Mouse (Mus musculus): ENCODE results near the gene Ralgps1. TPM values are rescaled to one million over a fixed set of nuclear protein-coding genes. Genes with fewer than 3 reads are reported as not detected.
"Not testable (repeated sequence)": the region's sequence is repeated elsewhere in the genome, so short reads cannot be mapped to it uniquely, and the experiment has no call there.

Gene Ralgps1
- polyA plus RNA-seq, 1 experiment from 2014 or later = 6.9 TPM

DNA sequence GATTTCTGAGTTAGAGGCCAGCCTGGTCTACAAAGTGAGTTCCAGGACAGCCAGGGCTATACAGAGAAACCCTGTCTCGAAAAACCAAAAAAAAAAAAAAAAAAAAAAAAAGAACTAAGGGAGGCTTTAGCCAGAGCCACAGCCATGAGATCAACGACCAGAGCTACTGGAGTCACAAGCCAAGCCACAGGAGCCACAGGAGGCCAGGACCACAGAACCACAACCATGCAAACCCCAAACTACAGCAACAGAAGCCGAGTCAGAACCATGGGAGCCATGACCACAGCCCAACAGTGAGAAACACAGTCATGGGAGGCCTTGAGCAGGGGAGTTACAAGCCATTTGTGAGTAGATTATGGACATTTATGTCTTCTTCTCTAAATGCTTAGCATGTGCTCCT, 41.7 kb downstream of the Ralgps1 start:
- H3K4me3 ChIP-seq = no peak overlapping the region
- no peak overlapping the region for H3K27ac ChIP-seq (replicated peaks)
- H3K27me3 ChIP-seq (ENCODE audit: low read depth, poor library complexity, severe bottlenecking) = peaks cover 28% of the 10 kb centered on the region; the same call in 1 of the 2 replicates
- peaks cover under 1% of the 10 kb centered on the region; the same call in 1 of the 2 replicates for H3K36me3 ChIP-seq
- H3K9me3 ChIP-seq (replicated peaks) = no peaks in the 10 kb centered on the region
- no peak for DNase-seq (ENCODE audit: low spot score)
- H3K4me1 ChIP-seq = no peaks in the 10 kb centered on the region
- 78% methylated on average over 3 of the region's 3 CpGs for WGBS

- Histone ChIP-seq H3K4me1 (peaks cover 4% of the 10 kb centered on the region), H3K27me3 (ENCODE audit: low read depth, poor library complexity, severe bottlenecking) (peaks cover 34% of the 10 kb centered on the region; the same call in 1 of the 2 replicates), H3K36me3 (no peaks in the 10 kb centered on the region), H3K9me3 (replicated peaks) (no peaks in the 10 kb centered on the region), H3K4me3 (no peak overlapping the region), H3K27ac (replicated peaks) (no peak overlapping the region)
- peak; percentile 46 for DNase-seq (ENCODE audit: low spot score)
- WGBS = 79% methylated on average over 1 of the region's 1 CpGs
Measured at GRCm38 (mm10) chr2:33328941-33329340, 42.3 kb downstream of the Ralgps1 start.

GRCm38 (mm10) chr2:33325359-33325758, 45.9 kb downstream of the Ralgps1 start:
- H3K4me3 ChIP-seq = no peak overlapping the region
- 73% methylated on average over 3 of the region's 3 CpGs for WGBS
- no peaks in the 10 kb centered on the region for H3K36me3 ChIP-seq
- DNase-seq (ENCODE audit: low spot score) = no peak
- H3K27me3 ChIP-seq (ENCODE audit: low read depth, poor library complexity, severe bottlenecking) = peaks cover 54% of the 10 kb centered on the region; the same call in 1 of the 2 replicates
- no peak overlapping the region for H3K27ac ChIP-seq (replicated peaks)
- H3K4me1 ChIP-seq = peaks cover 18% of the 10 kb centered on the region
- H3K9me3 ChIP-seq (replicated peaks) = no peaks in the 10 kb centered on the region

- no peaks in the 10 kb centered on the region for H3K9me3 ChIP-seq (replicated peaks)
- no peaks in the 10 kb centered on the region for H3K36me3 ChIP-seq
- H3K27me3 ChIP-seq (ENCODE audit: low read depth, poor library complexity, severe bottlenecking) = peaks cover 67% of the 10 kb centered on the region
- DNase-seq (ENCODE audit: low spot score) = no peak
- H3K4me3 ChIP-seq = no peak overlapping the region
- 77% methylated on average over 8 of the region's 8 CpGs for WGBS
- H3K4me1 ChIP-seq = peaks cover 18% of the 10 kb centered on the region
- no peak overlapping the region for H3K27ac ChIP-seq (replicated peaks)
Measured at GRCm38 (mm10) chr2:33323799-33324595, 47.3 kb downstream of the Ralgps1 start.

DNA sequence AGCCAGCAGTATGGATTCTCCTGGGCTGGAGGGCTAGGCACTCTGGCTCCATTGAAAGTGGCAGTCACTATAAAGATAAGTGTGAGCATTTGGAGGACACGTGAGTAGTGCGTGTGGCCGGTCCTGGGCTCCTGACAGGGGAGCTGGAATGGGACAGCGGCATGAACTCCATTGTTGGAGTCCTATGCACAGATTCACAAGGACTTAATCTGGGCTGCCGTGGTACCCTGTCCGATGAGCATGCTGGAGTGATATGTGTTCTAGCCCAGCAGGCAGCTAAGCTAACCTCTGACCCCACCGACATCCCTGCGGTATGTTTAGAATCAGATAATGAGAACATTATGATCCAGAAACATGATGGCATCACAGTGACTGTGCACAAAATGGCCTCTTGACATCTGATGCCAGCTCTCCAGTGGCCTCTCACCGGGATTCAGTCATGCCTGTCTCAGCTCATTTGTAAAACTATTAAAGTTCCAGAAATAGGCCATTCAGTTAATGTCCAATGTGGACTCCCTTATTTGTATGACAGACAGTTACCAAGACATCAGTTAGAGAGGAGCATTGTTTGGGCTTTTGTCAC, 48.2 kb downstream of the Ralgps1 start:
- not testable (repeated sequence) for H3K36me3 ChIP-seq; H3K4me3 ChIP-seq; H3K27ac ChIP-seq (replicated peaks); H3K9me3 ChIP-seq (replicated peaks)
- Histone ChIP-seq H3K4me1 (peaks cover 18% of the 10 kb centered on the region), H3K27me3 (ENCODE audit: low read depth, poor library complexity, severe bottlenecking) (peaks cover 76% of the 10 kb centered on the region)
- DNase-seq (ENCODE audit: low spot score) = peak; percentile 46
- 62% methylated on average over 9 of the region's 9 CpGs for WGBS

DNA sequence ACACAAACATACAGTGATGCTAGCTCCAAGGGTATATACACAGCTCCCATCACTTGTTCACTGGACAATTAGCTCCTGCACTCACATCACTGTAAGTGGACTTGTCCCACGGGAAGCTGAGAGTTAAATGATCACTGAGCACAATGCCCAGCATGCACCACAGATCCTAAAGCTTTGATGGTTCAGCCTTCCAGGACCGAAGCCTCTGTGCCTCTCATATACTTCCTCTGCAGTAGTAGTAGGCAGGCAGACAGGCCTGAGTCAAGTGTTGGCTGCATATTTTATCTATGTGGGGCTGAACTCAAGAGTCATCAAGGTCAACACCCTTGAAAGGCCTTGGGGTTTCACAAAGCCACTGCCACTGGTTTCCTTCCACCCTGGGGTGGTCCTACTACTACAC, 49.6 kb downstream of the Ralgps1 start:
- H3K4me3 ChIP-seq = no peak overlapping the region
- H3K4me1 ChIP-seq = peaks cover 25% of the 10 kb centered on the region
- H3K36me3 ChIP-seq = no peaks in the 10 kb centered on the region
- no peak for DNase-seq (ENCODE audit: low spot score)
- peaks cover 69% of the 10 kb centered on the region for H3K27me3 ChIP-seq (ENCODE audit: low read depth, poor library complexity, severe bottlenecking)
- H3K9me3 ChIP-seq (replicated peaks) = no peaks in the 10 kb centered on the region
- WGBS = 84% methylated on average over 2 of the region's 2 CpGs
- H3K27ac ChIP-seq (replicated peaks) = no peak overlapping the region

- Histone ChIP-seq H3K27ac (replicated peaks) (no peak overlapping the region), H3K4me3 (no peak overlapping the region), H3K4me1 (peaks cover 31% of the 10 kb centered on the region), H3K36me3 (no peaks in the 10 kb centered on the region), H3K27me3 (ENCODE audit: low read depth, poor library complexity, severe bottlenecking) (peaks cover 67% of the 10 kb centered on the region), H3K9me3 (replicated peaks) (no peaks in the 10 kb centered on the region)
- WGBS = 86% methylated on average over 2 of the region's 2 CpGs
- no peak for DNase-seq (ENCODE audit: low spot score)
Measured at GRCm38 (mm10) chr2:33321031-33321430, 50.3 kb downstream of the Ralgps1 start.

- no peak for DNase-seq (ENCODE audit: low spot score)
- Histone ChIP-seq H3K9me3 (replicated peaks) (no peaks in the 10 kb centered on the region), H3K4me3 (no peak overlapping the region), H3K36me3 (no peaks in the 10 kb centered on the region), H3K4me1 (peaks cover 36% of the 10 kb centered on the region), H3K27me3 (ENCODE audit: low read depth, poor library complexity, severe bottlenecking) (peaks cover 62% of the 10 kb centered on the region), H3K27ac (replicated peaks) (no peak overlapping the region)
- 69% methylated on average over 3 of the region's 3 CpGs for WGBS
Measured at GRCm38 (mm10) chr2:33320568-33320967, 50.7 kb downstream of the Ralgps1 start.

- peaks cover 56% of the 10 kb centered on the region for H3K27me3 ChIP-seq (ENCODE audit: low read depth, poor library complexity, severe bottlenecking)
- H3K36me3 ChIP-seq = no peaks in the 10 kb centered on the region
- no peaks in the 10 kb centered on the region for H3K9me3 ChIP-seq (replicated peaks)
- H3K4me1 ChIP-seq = peaks cover 42% of the 10 kb centered on the region
- 100% methylated on average over 1 of the region's 1 CpGs for WGBS
- no peak overlapping the region for H3K4me3 ChIP-seq
- no peak for DNase-seq (ENCODE audit: low spot score)
- no peak overlapping the region for H3K27ac ChIP-seq (replicated peaks)
Measured at GRCm38 (mm10) chr2:33319934-33320333, 51.4 kb downstream of the Ralgps1 start.

GRCm38 (mm10) chr2:33319455-33319854, 51.8 kb downstream of the Ralgps1 start:
- WGBS = 85% methylated on average over 5 of the region's 5 CpGs
- no peak overlapping the region for H3K4me3 ChIP-seq
- H3K27me3 ChIP-seq (ENCODE audit: low read depth, poor library complexity, severe bottlenecking) = peaks cover 51% of the 10 kb centered on the region
- no peaks in the 10 kb centered on the region for H3K36me3 ChIP-seq
- DNase-seq (ENCODE audit: low spot score) = no peak
- no peaks in the 10 kb centered on the region for H3K9me3 ChIP-seq (replicated peaks)
- H3K27ac ChIP-seq (replicated peaks) = no peak overlapping the region
- H3K4me1 ChIP-seq = peaks cover 42% of the 10 kb centered on the region

DNA sequence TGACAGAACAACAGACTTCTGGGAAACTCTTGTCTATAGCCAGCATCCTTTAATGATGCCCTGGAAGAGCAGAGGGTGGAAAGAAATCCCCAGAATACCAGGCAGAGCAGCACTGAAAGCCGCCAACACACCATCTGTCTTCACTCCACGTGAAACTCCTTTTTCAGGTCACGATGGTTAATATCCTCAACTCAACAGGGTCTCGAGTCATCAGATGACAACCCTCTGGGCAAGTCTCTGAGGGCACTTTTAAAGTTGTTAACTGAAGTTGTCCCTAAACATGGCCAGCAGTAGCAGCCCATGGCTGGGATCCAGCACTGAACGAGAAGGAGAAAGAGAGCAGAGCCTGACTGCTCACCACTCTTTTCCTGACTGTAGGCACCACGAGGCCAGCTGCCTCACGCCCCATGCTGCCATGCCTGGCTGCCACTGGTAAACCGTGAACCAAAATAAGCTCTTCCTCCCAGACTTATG, 52.8 kb downstream of the Ralgps1 start:
- Histone ChIP-seq H3K9me3 (replicated peaks) (no peaks in the 10 kb centered on the region), H3K4me1 (peaks cover 33% of the 10 kb centered on the region), H3K36me3 (no peaks in the 10 kb centered on the region), H3K27me3 (ENCODE audit: low read depth, poor library complexity, severe bottlenecking) (peaks cover 46% of the 10 kb centered on the region), H3K4me3 (no peak overlapping the region), H3K27ac (replicated peaks) (no peak overlapping the region)
- WGBS = 85% methylated on average over 8 of the region's 8 CpGs
- DNase-seq (ENCODE audit: low spot score) = no peak

DNA sequence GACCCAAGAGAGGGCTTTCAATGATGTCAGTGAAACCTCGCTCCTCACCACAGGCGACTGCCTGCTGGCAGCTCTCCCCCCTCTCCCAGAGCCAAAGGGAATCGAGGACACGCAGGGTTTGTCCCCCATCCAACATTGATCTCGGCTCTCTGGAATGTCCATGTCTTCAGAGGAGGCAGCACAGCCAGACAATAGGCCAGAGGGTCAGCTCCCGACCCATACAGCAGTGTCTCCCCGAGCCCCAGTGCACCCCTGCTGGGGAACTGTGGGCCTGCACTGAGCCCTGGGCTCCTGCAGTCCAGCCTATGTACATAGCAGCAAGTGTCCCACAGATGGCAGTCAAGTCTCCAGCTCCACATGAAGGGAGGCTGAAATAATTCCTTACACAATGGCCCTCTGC, 54.8 kb downstream of the Ralgps1 start:
- H3K27me3 ChIP-seq (ENCODE audit: low read depth, poor library complexity, severe bottlenecking) = peaks cover 38% of the 10 kb centered on the region
- H3K4me3 ChIP-seq = peak overlapping the region; percentile 20; the same call in 1 of the 2 replicates
- H3K27ac ChIP-seq (replicated peaks) = peak overlapping the region; percentile 78
- WGBS = 24% methylated on average over 7 of the region's 7 CpGs
- DNase-seq (ENCODE audit: low spot score) = peak; percentile 86
- no peaks in the 10 kb centered on the region for H3K9me3 ChIP-seq (replicated peaks)
- H3K4me1 ChIP-seq = peaks cover 24% of the 10 kb centered on the region
- H3K36me3 ChIP-seq = no peaks in the 10 kb centered on the region

DNA sequence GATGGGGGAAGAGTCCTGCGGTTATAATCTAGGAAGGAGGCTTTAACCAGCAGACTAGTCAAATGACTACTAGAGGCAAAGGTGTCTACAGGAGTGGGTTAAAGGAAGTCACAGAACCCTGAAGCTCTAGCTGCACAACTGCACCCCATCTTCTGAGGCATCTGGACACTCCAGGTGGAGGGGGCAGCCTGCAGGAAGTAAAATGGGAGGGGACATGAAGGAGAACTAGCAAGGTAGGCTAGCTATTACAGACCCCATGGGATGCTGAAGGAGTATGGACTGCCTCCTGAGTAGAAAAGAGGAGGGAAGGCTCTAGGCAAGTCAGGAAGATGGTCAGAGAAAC, 55.3 kb downstream of the Ralgps1 start:
- no peak for DNase-seq (ENCODE audit: low spot score)
- peaks cover 33% of the 10 kb centered on the region for H3K27me3 ChIP-seq (ENCODE audit: low read depth, poor library complexity, severe bottlenecking)
- peaks cover 24% of the 10 kb centered on the region for H3K4me1 ChIP-seq
- no peaks in the 10 kb centered on the region for H3K36me3 ChIP-seq
- no peak overlapping the region for H3K4me3 ChIP-seq
- H3K9me3 ChIP-seq (replicated peaks) = no peaks in the 10 kb centered on the region
- WGBS = 76% methylated on average over 1 of the region's 1 CpGs
- H3K27ac ChIP-seq (replicated peaks) = peak overlapping the region; percentile 78
